Comparison of ENCODE assay signal across 10 mouse cellular contexts in genomic region chr15:81264392-81265095, GRCm38 (mm10). TPM values are rescaled to one million over a fixed set of nuclear protein-coding genes. Genes with fewer than 3 reads are reported as not detected.
DNase-seq lines count a peak whose midpoint lies in the region; ATAC-seq and TF ChIP-seq lines count a peak whose summit lies in the region.
"Had no signal": no experiment of that assay in that cellular context is flagged by ENCODE, and none has a peak within 500 bp of the region (broad histone marks: within the 10 kb centered on the region; RNA-seq: fewer than 3 reads in every experiment).

No protein-coding gene starts in this region.

- ATAC-seq in forebrain, embryonic 14.5 days: no peak
- ATAC-seq in forebrain, embryonic 15.5 days (replicated peaks): no peak
- ATAC-seq in hindbrain, postnatal 0 days: peak; percentile 61
- no peak for ATAC-seq in neural tube, embryonic 15.5 days (ENCODE audit: low FRiP score)

- 41% methylated on average over 16 of the region's 16 CpGs for WGBS in forebrain, embryonic 14.5 days
- 45% methylated on average over 16 of the region's 16 CpGs for WGBS in forebrain, embryonic 15.5 days
- 26% methylated on average over 16 of the region's 16 CpGs for WGBS in hindbrain, postnatal 0 days
- WGBS in neural tube, embryonic 15.5 days: 44% methylated on average over 16 of the region's 16 CpGs

- DNase-seq in forebrain, embryonic 14.5 days (ENCODE audit: low spot score): peak; percentile 19
- peak; percentile 96 for DNase-seq in Muller cell, postnatal 12 days (ENCODE audit: inconsistent ontology term)
- DNase-seq in gastrocnemius, postnatal 10 days: peak; percentile 84
- DNase-seq in hindbrain, postnatal 0 days (ENCODE audit: low spot score): peak; percentile 61
- no peak for DNase-seq in thymus, postnatal 25 days
- DNase-seq in embryo, embryonic 9.5 days (ENCODE audit: extremely low spot score): no peak

- no peak overlapping the region for H3K4me2 ChIP-seq in forebrain, embryonic 14.5 days (ENCODE audit: low read length)
- H3K4me2 ChIP-seq in forebrain, embryonic 15.5 days (replicated peaks): no peak overlapping the region
- H3K4me2 ChIP-seq in hindbrain, postnatal 0 days (ENCODE audit: low read depth, low read length): 0 out of 2 replicates have a peak overlapping the region, but pooled peaks have one; percentile 2
- no peak overlapping the region for H3K4me2 ChIP-seq in neural tube, embryonic 15.5 days
- H3K4me2 ChIP-seq: embryonic facial prominence, embryonic 12.5 days had no signal

- no peaks in the 10 kb centered on the region for H3K9me3 ChIP-seq in forebrain, embryonic 14.5 days (replicated peaks; ENCODE audit: control insufficient read depth, low read length)
- no peaks in the 10 kb centered on the region for H3K9me3 ChIP-seq in forebrain, embryonic 15.5 days
- no peaks in the 10 kb centered on the region for H3K9me3 ChIP-seq in hindbrain, postnatal 0 days (ENCODE audit: low read length)
- H3K9me3 ChIP-seq in neural tube, embryonic 15.5 days (replicated peaks): no peaks in the 10 kb centered on the region

- no peak overlapping the region for H3K9ac ChIP-seq in forebrain, embryonic 14.5 days (ENCODE audit: low read length)
- no peak overlapping the region for H3K9ac ChIP-seq in forebrain, embryonic 15.5 days (replicated peaks)
- peak overlapping the region; percentile 33; the same call in 1 of the 2 replicates for H3K9ac ChIP-seq in hindbrain, postnatal 0 days (replicated peaks; ENCODE audit: low read length)
- H3K9ac ChIP-seq in neural tube, embryonic 15.5 days (replicated peaks): no peak overlapping the region
- H3K9ac ChIP-seq: embryonic facial prominence, embryonic 12.5 days had no signal

- no peaks in the 10 kb centered on the region for H3K27me3 ChIP-seq in forebrain, embryonic 14.5 days (replicated peaks; ENCODE audit: control insufficient read depth, insufficient read depth, low read length)
- no peaks in the 10 kb centered on the region for H3K27me3 ChIP-seq in forebrain, embryonic 15.5 days
- H3K27me3 ChIP-seq in hindbrain, postnatal 0 days (ENCODE audit: insufficient read depth, low read length): no peaks in the 10 kb centered on the region
- no peaks in the 10 kb centered on the region for H3K27me3 ChIP-seq in neural tube, embryonic 15.5 days (replicated peaks)
- H3K27me3 ChIP-seq: embryonic facial prominence, embryonic 12.5 days had no signal

- H3K4me3 ChIP-seq in forebrain, embryonic 14.5 days (ENCODE audit: low read depth, low read length): no peak overlapping the region
- no peak overlapping the region for H3K4me3 ChIP-seq in forebrain, embryonic 15.5 days
- H3K4me3 ChIP-seq in hindbrain, postnatal 0 days (ENCODE audit: low read length): no peak overlapping the region
- no peak overlapping the region for H3K4me3 ChIP-seq in neural tube, embryonic 15.5 days (replicated peaks)
- H3K4me3 ChIP-seq: embryonic facial prominence, embryonic 12.5 days had no signal

- no peak for TF ChIP-seq CTCF in hindbrain, postnatal 0 days (IDR thresholded peaks at IDR 0.05; ENCODE audit: low read depth)

- H3K36me3 ChIP-seq in forebrain, embryonic 14.5 days (ENCODE audit: control insufficient read depth, insufficient read depth, low read length): no peaks in the 10 kb centered on the region
- H3K36me3 ChIP-seq in forebrain, embryonic 15.5 days: no peaks in the 10 kb centered on the region
- H3K36me3 ChIP-seq in hindbrain, postnatal 0 days (ENCODE audit: insufficient read depth, low read length): no peaks in the 10 kb centered on the region
- no peaks in the 10 kb centered on the region for H3K36me3 ChIP-seq in neural tube, embryonic 15.5 days
- H3K36me3 ChIP-seq: embryonic facial prominence, embryonic 12.5 days had no signal

- H3K27ac ChIP-seq in forebrain, embryonic 14.5 days (ENCODE audit: low read depth, low read length): no peak overlapping the region
- no peak overlapping the region for H3K27ac ChIP-seq in forebrain, embryonic 15.5 days (replicated peaks)
- peak overlapping the region; percentile 17; the same call in 1 of the 2 replicates for H3K27ac ChIP-seq in hindbrain, postnatal 0 days
- peak overlapping the region; percentile 7; the same call in 1 of the 2 replicates for H3K27ac ChIP-seq in neural tube, embryonic 15.5 days (replicated peaks)
- H3K27ac ChIP-seq: embryonic facial prominence, embryonic 12.5 days; macrophage had no signal

- H3K4me1 ChIP-seq in forebrain, embryonic 14.5 days (ENCODE audit: control insufficient read depth, insufficient read depth, low read length): no peaks in the 10 kb centered on the region
- H3K4me1 ChIP-seq in forebrain, embryonic 15.5 days: no peaks in the 10 kb centered on the region; the same call in 1 of the 2 replicates
- no peaks in the 10 kb centered on the region for H3K4me1 ChIP-seq in hindbrain, postnatal 0 days (ENCODE audit: insufficient read depth, low read length)
- peaks cover 12% of the 10 kb centered on the region for H3K4me1 ChIP-seq in neural tube, embryonic 15.5 days
- H3K4me1 ChIP-seq: embryonic facial prominence, embryonic 12.5 days had no signal

RNA-seq across cellular contexts. Expression of gene Mchr1, which starts 29.2 kb away (rescaled TPM):
- 1.4 and 1.8 TPM in 2 replicates for polyA plus RNA-seq in forebrain, embryonic 14.5 days (2014; fragmentation: Nextera tagmentation; extraction: Ambion mirVana)
- 1.2 and 1.8 TPM in 2 replicates for polyA plus RNA-seq in forebrain, embryonic 15.5 days (2015; fragmentation: Nextera tagmentation; extraction: Ambion mirVana)
- 1 to 10 TPM; 1.9 TPM for total RNA-seq in gastrocnemius, postnatal 10 days (2021)
- total RNA-seq in hindbrain, postnatal 0 days (2014; rRNA removed): 5.9 and 11.1 TPM in 2 replicates
- polyA plus RNA-seq in hindbrain, postnatal 0 days (2015; fragmentation: Nextera tagmentation; extraction: Ambion mirVana): 7.0 and 7.8 TPM in 2 replicates
- 5.0 and 5.2 TPM in 2 replicates for polyA plus RNA-seq in neural tube, embryonic 15.5 days (2015; fragmentation: Nextera tagmentation; extraction: Ambion mirVana)
- polyA plus RNA-seq: macrophage had no signal

Comparison
In these comparisons a context has a peak if more than half of its experiments do, and no peak if none do; other contexts are left out.
1. DNase-seq: peak in forebrain, embryonic 14.5 days (single experiment), Muller cell, postnatal 12 days (single experiment), gastrocnemius, postnatal 10 days (single experiment) and hindbrain, postnatal 0 days (single experiment); none in thymus, postnatal 25 days (single experiment) and embryo, embryonic 9.5 days (single experiment).
2. H3K27ac ChIP-seq: peak in hindbrain, postnatal 0 days (single experiment) and neural tube, embryonic 15.5 days (single experiment); none in forebrain, embryonic 14.5 days (single experiment) and forebrain, embryonic 15.5 days (single experiment).